Mouse (Mus musculus) embryonic facial prominence, embryonic 11.5 days (tissue): ENCODE measurements at regions not wholly inside any gene's neighbourhood (a gene's known extent, or its start where the extent isn't known, plus 50 kb on each side); places are given as distances from the start of the nearest gene placed in this dataset.

Source experiments
- ATAC-seq: fragments of 200-750 bp; cut with Nextera tagmentation; replicated peaks from 2 replicates; pipeline ENCODE4 v1.8.0; 2017; ENCODE audit warnings: low read depth; ENCODE audit not compliant: insufficient number of reproducible peaks, low FRiP score, low TSS enrichment
- DNase-seq: peaks from one replicate; pipeline ENCODE4 v3.0.0-alpha.2; 2015; ENCODE audit warnings: low spot score
- H3K27ac ChIP-seq: fragments of 300-500 bp; sonication (generic); replicated peaks from 2 replicates; pipeline ENCODE4 v1.5.1; 2014; ENCODE audit warnings: mild to moderate bottlenecking, low read depth, low read length, control low read depth
- H3K27me3 ChIP-seq: fragments of 300-500 bp; sonication (generic); 2 replicates; pipeline ENCODE4 v1.6.1; 2014; ENCODE audit warnings: mild to moderate bottlenecking, low read length, moderate library complexity, mixed read lengths; ENCODE audit not compliant: control insufficient read depth, insufficient read depth
- H3K36me3 ChIP-seq: fragments of 300-500 bp; sonication (generic); replicated peaks from 2 replicates; pipeline ENCODE4 v1.6.1; 2014; ENCODE audit warnings: low read depth, mild to moderate bottlenecking, low read length, moderate library complexity, mixed read lengths; ENCODE audit not compliant: control insufficient read depth, insufficient read depth
- H3K4me1 ChIP-seq: fragments of 300-500 bp; sonication (generic); 2 replicates; pipeline ENCODE4 v1.6.1; 2014; ENCODE audit warnings: low read length, mixed read lengths; ENCODE audit not compliant: control insufficient read depth, insufficient read depth
- H3K4me2 ChIP-seq: fragments of 300-500 bp; sonication (generic); 2 replicates; pipeline ENCODE4 v1.6.1; 2014; ENCODE audit warnings: low read depth, mild to moderate bottlenecking, control low read depth, low read length, moderate library complexity
- H3K4me3 ChIP-seq: fragments of 300-500 bp; sonication (generic); 2 replicates; pipeline ENCODE4 v1.5.1; 2014; ENCODE audit warnings: low read depth, low read length, control low read depth
- H3K9ac ChIP-seq: fragments of 300-500 bp; sonication (generic); replicated peaks from 2 replicates; pipeline ENCODE4 v1.6.1; 2014; ENCODE audit warnings: mild to moderate bottlenecking, control low read depth, low read length
- H3K9me3 ChIP-seq: fragments of 300-500 bp; sonication (generic); replicated peaks from 2 replicates; pipeline ENCODE4 v1.6.1; 2016; ENCODE audit warnings: mild to moderate bottlenecking, low read length, inconsistent platforms, mixed read lengths; ENCODE audit not compliant: control insufficient read depth
- WGBS: fragments of 180-500 bp; shearing (Covaris S2); extraction: QIAGEN DNeasy Blood & Tissue Kit; methylation state at CpG from one replicate; pipeline ENCODE4 v1.1.7; 2014; 5-methylcytosine and 5-hydroxymethylcytosine counted together

DNA sequence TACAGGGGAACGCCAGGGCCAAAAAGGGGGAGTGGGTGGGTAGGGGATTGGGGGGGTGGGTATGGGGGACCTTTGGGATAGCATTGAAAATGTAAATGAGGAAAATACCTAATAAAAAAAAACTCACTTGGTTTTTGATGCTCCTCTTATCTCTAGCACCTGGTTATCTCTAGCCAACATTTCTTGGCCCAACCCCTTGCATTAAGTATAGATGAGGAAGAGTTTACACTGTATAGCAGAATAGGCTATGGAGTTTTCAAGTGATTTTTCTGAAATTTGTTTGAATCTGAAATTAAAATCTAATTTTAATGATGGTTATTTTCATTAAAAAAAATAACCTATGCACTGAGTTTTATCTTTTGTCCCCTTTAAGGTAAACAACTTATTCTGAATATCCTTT, 68.8 kb upstream of the Il15 start:
- WGBS, result no CpG with 5 or more reads among the region's 1 CpGs
- no peak overlapping the region for H3K27ac ChIP-seq
- no peak for ATAC-seq

DNA sequence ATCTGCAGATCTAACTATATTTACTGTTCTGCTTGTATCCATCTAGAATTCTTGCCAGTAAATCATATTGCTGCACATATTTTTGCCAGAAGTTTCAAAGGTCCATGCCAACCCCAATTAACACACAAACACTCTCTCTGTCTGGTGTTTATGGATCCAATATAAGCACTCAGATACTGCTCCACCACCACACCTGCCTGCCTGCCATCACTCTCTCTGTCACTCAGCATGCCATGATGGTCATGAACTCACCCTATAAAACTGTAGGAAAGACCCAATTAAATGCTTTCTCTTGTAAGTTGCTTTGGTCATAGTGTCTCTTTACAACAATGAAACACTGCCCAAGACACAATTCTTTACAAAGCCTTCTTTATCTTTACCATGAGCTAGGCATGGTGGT, 66.8 kb upstream of the Il15 start:
- Histone ChIP-seq H3K4me1 (no peaks in the 10 kb centered on the region), H3K27me3 (no peaks in the 10 kb centered on the region), H3K9ac (no peak overlapping the region), H3K4me3 (no peak overlapping the region), H3K36me3 (no peaks in the 10 kb centered on the region), H3K4me2 (no peak overlapping the region), H3K27ac (no peak overlapping the region), H3K9me3 (no peaks in the 10 kb centered on the region)
- ATAC-seq (no peak), DNase-seq (no peak)

More for the DNA sequence above, 68.8 kb upstream of the Il15 start:
- Histone ChIP-seq H3K4me3 (no peak overlapping the region), H3K4me2 (no peak overlapping the region), H3K9ac (no peak overlapping the region), H3K36me3 (no peaks in the 10 kb centered on the region), H3K9me3 (no peaks in the 10 kb centered on the region), H3K4me1 (no peaks in the 10 kb centered on the region), H3K27me3 (no peaks in the 10 kb centered on the region)
- DNase-seq, result no peak

DNA sequence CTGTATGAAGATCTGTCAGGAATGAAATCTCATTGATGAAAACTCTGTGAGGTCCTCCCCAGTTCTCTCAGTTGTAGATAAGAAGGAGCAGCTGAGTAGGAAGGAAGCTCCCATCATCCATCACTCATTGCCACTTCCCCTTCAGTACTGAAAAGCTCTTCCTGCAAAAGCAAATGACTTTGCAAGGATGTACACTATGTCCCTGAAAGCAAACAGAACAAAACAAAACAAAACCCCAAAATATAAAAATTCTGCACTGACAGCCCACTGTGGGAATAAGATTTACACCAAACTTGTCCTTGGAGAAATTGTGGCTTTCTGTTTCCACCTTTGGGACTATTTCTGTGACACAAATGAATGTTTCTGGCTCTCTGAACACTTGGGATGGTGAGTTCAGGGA, 59.8 kb upstream of the Il15 start:
- ATAC-seq, result no peak
- H3K4me3 ChIP-seq, result no peak overlapping the region
- no peaks in the 10 kb centered on the region for H3K9me3 ChIP-seq
- DNase-seq, result no peak
- no peak overlapping the region for H3K4me2 ChIP-seq
- H3K27ac ChIP-seq, result no peak overlapping the region
- H3K36me3 ChIP-seq, result no peaks in the 10 kb centered on the region
- H3K4me1 ChIP-seq, result no peaks in the 10 kb centered on the region
- no peaks in the 10 kb centered on the region for H3K27me3 ChIP-seq
- no peak overlapping the region for H3K9ac ChIP-seq

DNA sequence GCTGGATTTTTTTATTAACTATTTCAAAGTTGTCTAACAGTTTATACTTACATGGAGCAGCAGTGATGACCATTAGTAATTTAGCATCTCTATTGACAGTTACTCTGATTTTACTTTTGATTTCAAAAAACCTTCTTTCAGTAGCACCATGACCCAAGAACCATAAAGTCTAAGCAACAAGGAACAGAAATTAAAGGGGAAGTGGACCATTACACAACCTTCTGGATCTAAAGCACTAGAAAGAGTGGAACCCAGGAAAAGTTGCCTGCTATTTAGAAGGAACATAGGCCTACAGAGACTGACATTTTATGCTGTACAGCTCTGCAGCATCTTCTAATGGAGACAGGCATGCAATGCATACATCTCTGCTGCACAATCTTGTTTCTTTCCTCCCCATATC, 56.0 kb upstream of the Il15 start:
- DNase-seq (no peak), ATAC-seq (no peak)
- no peak overlapping the region for H3K9ac ChIP-seq
- no peaks in the 10 kb centered on the region for H3K27me3 ChIP-seq
- no peak overlapping the region for H3K27ac ChIP-seq
- no peak overlapping the region for H3K4me2 ChIP-seq
- no peaks in the 10 kb centered on the region for H3K36me3 ChIP-seq
- H3K4me3 ChIP-seq, result no peak overlapping the region
- H3K9me3 ChIP-seq, result no peaks in the 10 kb centered on the region
- H3K4me1 ChIP-seq, result no peaks in the 10 kb centered on the region

DNA sequence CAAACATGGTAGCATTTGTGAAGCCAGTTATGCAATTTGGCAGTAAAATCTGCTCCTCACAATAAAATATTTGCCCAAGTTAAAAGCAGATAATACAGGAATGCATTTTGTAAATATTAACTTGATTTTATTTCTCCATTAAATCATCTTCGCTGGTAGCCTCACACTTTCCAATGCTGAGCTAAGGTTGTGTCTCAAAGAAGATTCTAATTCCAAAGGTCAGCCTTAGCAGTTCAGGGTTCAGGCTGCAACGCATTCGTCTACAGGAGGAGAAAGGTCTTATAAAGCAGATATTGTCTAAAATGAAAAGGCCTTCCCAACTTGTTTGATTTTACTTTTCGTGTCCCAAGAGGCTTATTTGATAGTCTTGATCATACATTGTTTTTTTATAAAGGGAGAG, 51.0 kb upstream of the Il15 start:
- ATAC-seq, result no peak
- DNase-seq, result no peak
- Histone ChIP-seq H3K27me3 (no peaks in the 10 kb centered on the region), H3K9ac (no peak overlapping the region), H3K36me3 (no peaks in the 10 kb centered on the region), H3K4me1 (no peaks in the 10 kb centered on the region), H3K9me3 (no peaks in the 10 kb centered on the region), H3K4me2 (no peak overlapping the region), H3K27ac (no peak overlapping the region), H3K4me3 (no peak overlapping the region)
- 72% methylated on average over 4 of the region's 4 CpGs for WGBS
